Comparison of ENCODE assay signal across 8 mouse cellular contexts in the genomic region with DNA sequence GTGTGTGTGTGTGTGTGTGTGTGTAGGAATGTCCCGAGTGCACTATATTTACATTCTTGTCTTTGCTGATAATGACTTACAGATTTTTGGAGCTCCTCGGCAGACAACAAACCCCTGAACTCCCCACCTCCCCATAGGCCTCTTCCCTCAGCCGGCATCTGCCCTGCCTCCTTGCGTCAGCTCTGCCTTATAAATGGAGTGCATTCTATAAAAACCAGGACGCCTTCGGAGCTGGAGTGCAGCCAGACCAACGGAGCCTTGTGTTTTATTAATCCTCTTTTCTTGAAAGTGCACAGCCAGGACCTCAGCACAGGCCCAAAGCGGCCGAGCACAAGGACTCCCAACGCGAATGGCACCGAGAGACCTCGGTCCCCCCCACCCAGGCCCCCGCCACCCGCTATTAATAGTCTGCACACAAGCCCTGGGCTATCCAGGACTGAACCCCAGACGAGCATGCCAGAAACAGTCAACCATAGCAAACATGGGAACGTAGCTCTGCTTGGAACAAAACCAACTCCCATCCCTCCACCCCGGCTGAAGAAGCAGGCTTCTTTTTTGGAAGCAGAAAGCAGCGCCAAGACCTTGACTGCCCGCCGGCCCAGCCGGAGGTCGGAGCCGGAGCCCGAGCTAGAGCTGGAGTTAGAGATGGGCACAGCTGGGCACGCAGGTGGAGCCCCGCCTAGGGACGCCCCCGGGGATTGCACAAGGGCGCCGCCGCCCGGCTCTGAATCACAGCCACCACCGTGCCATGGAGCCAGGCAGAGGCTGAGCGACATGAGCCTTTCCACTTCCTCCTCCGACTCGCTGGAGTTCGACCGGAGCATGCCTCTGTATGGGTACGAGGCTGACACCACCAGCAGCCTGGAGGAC. TPM values are rescaled to one million over a fixed set of nuclear protein-coding genes. Genes with fewer than 3 reads are reported as not detected.
DNase-seq lines count a peak whose midpoint lies in the region; ATAC-seq and TF ChIP-seq lines count a peak whose summit lies in the region.

No protein-coding gene starts in this region.

- ATAC-seq in hindbrain, embryonic 16.5 days: peak; percentile 90

- peak overlapping the region; percentile 64 for H3K9ac ChIP-seq in hindbrain, embryonic 16.5 days (ENCODE audit: low read depth, low read length)

- DNase-seq in adrenal gland, adult (ENCODE audit: inconsistent age in 2 of 2, low spot score in 1 of 2): peak; percentile 88 to 95
- peak; percentile 83 to 84 for DNase-seq in gastrocnemius, adult 8-10 months (ENCODE audit: low spot score in 2 of 2)
- DNase-seq in left cerebral cortex, adult 2 months (ENCODE audit: extremely low spot score in 1 of 2, low spot score in 2 of 2): peak; percentile 89 to 90
- peak; percentile 92 for DNase-seq in lung, postnatal 36 days
- peak; percentile 83 for DNase-seq in retina, postnatal 1 day
- peak; percentile 90 for DNase-seq in urinary bladder, postnatal 14 days (ENCODE audit: low spot score)

- peak; percentile 68 for TF ChIP-seq POLR2A in cortical plate, adult 2 months (IDR thresholded peaks at IDR 0.05; ENCODE audit: extremely low read depth, insufficient read depth, low read length)

- TF ChIP-seq CTCF in cortical plate, adult 2 months (IDR thresholded peaks at IDR 0.05; ENCODE audit: extremely low read depth, insufficient read depth, low read length): 0 out of 2 replicates have a peak, but pooled peaks have one; percentile 10
- peak; percentile 70 for TF ChIP-seq CTCF in left cerebral cortex, adult 2 months (IDR thresholded peaks at IDR 0.05)

- intact Hi-C loops in left cerebral cortex, adult 2 months (cut with DNase I): loop anchor here (1.0 to 5.0 kb wide), 5 partner anchors 27 to 249 kb away; partner anchors contain the start of gene Naa20

- peak overlapping the region; percentile 83 for H3K27ac ChIP-seq in cortical plate, adult 2 months (ENCODE audit: insufficient read depth, low read length)
- peak overlapping the region; percentile 78 for H3K27ac ChIP-seq in hindbrain, embryonic 16.5 days (ENCODE audit: low read depth, low read length)
- peak overlapping the region; percentile 94 for H3K27ac ChIP-seq in left cerebral cortex, adult 2 months

- H3K4me2 ChIP-seq in hindbrain, embryonic 16.5 days (ENCODE audit: low read length): peak overlapping the region; percentile 60

- peak overlapping the region; percentile 60 for H3K4me3 ChIP-seq in cortical plate, adult 2 months (ENCODE audit: insufficient read depth, low read length)
- H3K4me3 ChIP-seq in hindbrain, embryonic 16.5 days (ENCODE audit: low read length): peak overlapping the region; percentile 37
- peak overlapping the region; percentile 66 for H3K4me3 ChIP-seq in left cerebral cortex, adult 2 months

- peaks cover 6% of the 10 kb centered on the region for H3K4me1 ChIP-seq in cortical plate, adult 2 months (ENCODE audit: control insufficient read depth, insufficient read depth, low read length)
- H3K4me1 ChIP-seq in hindbrain, embryonic 16.5 days (ENCODE audit: control insufficient read depth, insufficient read depth, low read depth, low read length): peaks cover 17% of the 10 kb centered on the region

- H3K36me3 ChIP-seq in hindbrain, embryonic 16.5 days (ENCODE audit: control insufficient read depth, insufficient read depth, low read length): no peaks in the 10 kb centered on the region

- 6% methylated on average over 40 of the region's 40 CpGs for WGBS in hindbrain, embryonic 16.5 days

- no peaks in the 10 kb centered on the region for H3K27me3 ChIP-seq in hindbrain, embryonic 16.5 days (replicated peaks; ENCODE audit: control insufficient read depth, insufficient read depth, low read length)

- H3K9me3 ChIP-seq in hindbrain, embryonic 16.5 days (ENCODE audit: control insufficient read depth, low read length): no peaks in the 10 kb centered on the region

RNA-seq across cellular contexts. Expression of gene Naa20, which starts 41.7 kb away (rescaled TPM):
- 75.5 and 78.1 TPM in 2 replicates for polyA plus RNA-seq in cortical plate, adult 2 months (2012; rRNA removed)
- 10 to 100 TPM; 48.5 to 56.4 (median 53.6) TPM for total RNA-seq in gastrocnemius, adult 8-10 months (2022)
- 126 and 139 TPM in 2 replicates for polyA plus RNA-seq in hindbrain, embryonic 16.5 days (2015; fragmentation: Nextera tagmentation; extraction: Ambion mirVana)
- total RNA-seq in left cerebral cortex, adult 2 months (2021): 10 to 100 TPM; 71.8 to 80.8 TPM

Comparison
In these comparisons a context has a peak if more than half of its experiments do, and no peak if none do; other contexts are left out.
1. Peak in every context shown above with its lines: DNase-seq, ATAC-seq, H3K4me3 ChIP-seq and H3K27ac ChIP-seq.